Mouse (Mus musculus) heart, postnatal 10 days (tissue): ENCODE results near the gene Gna15. TPM values are rescaled to one million over a fixed set of nuclear protein-coding genes. Genes with fewer than 3 reads are reported as not detected.

Experiments used
- DNase-seq, 2 experiments: peaks; one replicate each; pipeline ENCODE4 v3.0.0; 2021
- intact Hi-C: fragments of 180-260 bp; cut with DNase I; formaldehyde crosslinking; loops from one replicate; pipeline ENCODE4 v1.15.1; 2025
- microRNA-seq, 2 experiments: library from miRNA; unstranded; fragments of <30 nt; microRNA quantifications; one replicate each; pipeline ENCODE4 v1.2.0; 2022
- total RNA-seq, 2 experiments: library from RNA; stranded (reverse); gene quantifications; 2 replicates each; pipeline ENCODE4 v1.2.3; 2021

The Gna15 gene
- total RNA-seq, 2 experiments from 2014 or later, result 0.60 to 0.74 TPM

DNA sequence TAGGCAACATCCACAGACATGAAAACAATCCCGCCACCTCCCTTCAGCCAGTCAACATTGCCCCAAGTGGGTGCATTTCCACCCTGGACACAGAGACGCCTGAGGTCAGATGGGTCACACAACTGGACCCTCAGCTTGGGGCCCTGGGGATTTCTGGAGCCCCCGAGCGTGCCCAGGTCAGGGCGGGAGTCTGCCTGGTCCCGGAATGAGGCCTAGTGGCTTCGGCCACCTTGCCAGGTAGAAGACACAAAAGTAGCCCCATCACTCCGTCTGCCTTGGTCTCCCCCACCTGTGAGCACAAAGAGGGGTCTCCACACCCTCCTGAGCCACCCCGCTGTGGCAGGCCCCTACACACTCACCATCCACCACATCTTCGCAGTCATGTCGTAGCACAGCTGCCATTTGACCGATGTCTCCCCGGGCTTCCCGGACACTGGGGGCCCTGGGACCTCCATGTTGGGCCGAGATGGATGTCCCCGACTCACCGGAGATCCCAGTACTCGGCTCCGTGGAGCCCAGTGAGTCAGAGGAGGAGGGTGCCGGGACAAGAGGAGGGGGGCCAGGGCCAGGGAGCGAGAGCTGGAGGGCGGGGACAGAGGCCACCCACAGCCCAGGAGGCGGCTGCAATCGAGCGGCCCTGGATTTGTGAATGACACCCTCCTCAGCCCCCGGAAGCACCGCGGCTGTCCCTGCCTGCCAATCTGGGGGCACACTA is 68.7 kb downstream of the Gna15 start, which contains the start of gene Nfic:
TSS of gene Nfic (minus strand) at position 455 of the 715 bp plus-strand sequence.
- DNase-seq, result no peak
- intact Hi-C loops, result no loop called here

DNA sequence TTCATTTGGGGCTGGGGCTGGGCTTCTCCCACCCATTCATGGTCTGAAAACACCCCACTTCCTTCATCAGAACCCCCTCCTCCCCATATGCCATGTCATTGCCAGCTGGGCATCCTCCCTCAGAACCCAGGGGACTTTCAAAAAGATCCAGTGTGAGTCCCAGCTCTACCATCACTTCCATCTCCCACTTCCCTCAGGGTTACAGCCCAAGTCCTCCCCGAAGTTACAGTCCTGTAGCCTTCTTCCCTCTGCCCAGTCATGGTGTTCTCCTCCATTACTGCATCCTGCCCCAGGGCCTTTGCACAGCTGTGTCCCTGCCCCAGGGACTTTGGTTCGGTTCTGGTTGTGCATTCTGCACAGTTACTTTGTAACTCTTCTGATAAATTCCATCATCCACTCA is 69.9 kb downstream of the Gna15 start:
- no peak for DNase-seq
- intact Hi-C loops, result no loop called here

DNA sequence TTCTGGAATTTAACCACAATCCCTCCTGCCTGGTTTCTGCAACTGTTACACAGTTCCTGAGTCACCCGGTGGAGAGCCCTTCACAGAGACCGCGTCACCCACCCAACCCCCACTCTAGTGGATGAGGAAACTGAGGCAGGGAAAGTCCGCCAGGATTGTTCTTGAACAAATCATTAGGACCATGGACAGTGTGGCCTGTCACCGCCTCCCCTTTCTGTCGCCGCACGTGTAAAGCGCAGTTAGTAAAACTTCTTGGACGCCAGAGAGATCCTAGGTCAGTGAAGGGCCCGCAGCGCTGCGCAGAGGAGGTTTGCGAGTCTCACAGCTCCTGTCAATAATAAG is 71.1 kb downstream of the Gna15 start:
- intact Hi-C loops, result no loop called here
- DNase-seq, result no peak

Small RNAs within 50 kb of the gene (microRNA-seq; reads per million reads assigned to microRNA genes)
- 0 reads per million in 2 experiments for gene Gm25595

Other genes starting within 250 kb of the Gna15 start
- under 1 TPM; 0.14 to 0.37 TPM for gene Tjp3, start 232.6 kb downstream of the Gna15 start, total RNA-seq
- gene Pip5k1c, start 231.3 kb downstream of the Gna15 start, total RNA-seq, result 10 to 100 TPM; 43.2 to 46.4 TPM
- 10 to 100 TPM; 21.0 to 23.6 TPM for gene Cactin, start 203.1 kb downstream of the Gna15 start, total RNA-seq
- gene Tbxa2r, start 195.5 kb downstream of the Gna15 start, total RNA-seq, result 1 to 10 TPM; 7.7 to 8.5 TPM
- gene Gipc3, start 181.0 kb downstream of the Gna15 start, total RNA-seq, result 1 to 10 TPM; 4.8 to 6.1 TPM
- gene Hmg20b, start 173.7 kb downstream of the Gna15 start, total RNA-seq, result 100 to 1,000 TPM in 1 of 2 experiments, 10 to 100 TPM in 1; 88.1 to 105 TPM
- gene Mfsd12, start 166.7 kb downstream of the Gna15 start, total RNA-seq, result 10 to 100 TPM; 11.6 to 14.4 TPM
- 1 to 10 TPM in 1 of 2 experiments, under 1 TPM in 1; 0.42 to 1.1 TPM for gene 4930404N11Rik, start 158.4 kb downstream of the Gna15 start, total RNA-seq
- gene Fzr1, start 145.7 kb downstream of the Gna15 start, total RNA-seq, result 10 to 100 TPM; 39.7 to 41.2 TPM
- 10 to 100 TPM; 53.2 to 57.5 TPM for gene Dohh, start 139.8 kb downstream of the Gna15 start, total RNA-seq
- under 1 TPM; 0.74 to 0.87 TPM for gene Gm48551, start 139.8 kb downstream of the Gna15 start, total RNA-seq
- under 1 TPM; 0.77 to 0.98 TPM for gene Gm48552, start 135.2 kb downstream of the Gna15 start, total RNA-seq
- gene Smim24, start 131.2 kb downstream of the Gna15 start, total RNA-seq, result 1 to 10 TPM; 1.3 to 2.2 TPM
- 100 to 1,000 TPM; 139 to 163 TPM for gene Nfic, start 68.6 kb downstream of the Gna15 start, total RNA-seq
- under 1 TPM; 0.32 to 0.48 TPM for gene Celf5, start 41.5 kb downstream of the Gna15 start, total RNA-seq
- gene Ncln, start 27.8 kb downstream of the Gna15 start, total RNA-seq, result 10 to 100 TPM; 64.0 to 65.0 TPM
- under 1 TPM; 0.86 to 0.87 TPM for gene S1pr4, start 24.1 kb downstream of the Gna15 start, total RNA-seq
- 10 to 100 TPM; 59.2 to 60.6 TPM for gene Gna11, start 21.0 kb upstream of the Gna15 start, total RNA-seq
- 100 to 1,000 TPM; 867 to 890 TPM for gene Aes, start 35.3 kb upstream of the Gna15 start, total RNA-seq
- gene Tle2, start 50.3 kb upstream of the Gna15 start, total RNA-seq, result 10 to 100 TPM in 1 of 2 experiments, 1 to 10 TPM in 1; 8.1 to 11.2 TPM
- 10 to 100 TPM; 10.2 to 11.1 TPM for gene Tle6, start 76.8 kb upstream of the Gna15 start, total RNA-seq
- 1 to 10 TPM; 1.3 to 1.4 TPM for gene BC025920, start 82.0 kb upstream of the Gna15 start, total RNA-seq
- gene Sirt6, start 103.6 kb upstream of the Gna15 start, total RNA-seq, result 10 to 100 TPM; 12.8 to 14.2 TPM
- gene Ankrd24, start 104.3 kb upstream of the Gna15 start, total RNA-seq, result 10 to 100 TPM; 13.9 to 16.6 TPM
- gene Gm10778, start 124.8 kb upstream of the Gna15 start, total RNA-seq, result 1 to 10 TPM; 2.7 to 2.9 TPM
- gene Zfp433, start 180.6 kb upstream of the Gna15 start, total RNA-seq, result 1 to 10 TPM; 7.2 to 7.7 TPM
- 1 to 10 TPM; 2.0 to 3.2 TPM for gene Gm3055, start 246.9 kb upstream of the Gna15 start, total RNA-seq